8 mouse cellular contexts compared by ENCODE assay signal in genomic region chr1:180330707-180331545, GRCm38 (mm10). TPM values are rescaled to one million over a fixed set of nuclear protein-coding genes. Genes with fewer than 3 reads are reported as not detected.
DNase-seq lines count a peak whose midpoint lies in the region; ATAC-seq and TF ChIP-seq lines count a peak whose summit lies in the region.

No protein-coding gene starts in this region.

- H3K9ac ChIP-seq in forebrain, embryonic 15.5 days (replicated peaks): peak overlapping the region; percentile 54
- H3K9ac ChIP-seq in hindbrain, postnatal 0 days (replicated peaks; ENCODE audit: low read length): peak overlapping the region; percentile 76
- H3K9ac ChIP-seq in lung, embryonic 14.5 days: peak overlapping the region; percentile 89

- peak; percentile 44 for ATAC-seq in forebrain, embryonic 15.5 days (replicated peaks)
- ATAC-seq in hindbrain, postnatal 0 days: peak; percentile 62
- peak; percentile 53 for ATAC-seq in lung, embryonic 14.5 days (ENCODE audit: insufficient read depth)

- H3K4me1 ChIP-seq in brown adipose tissue, adult 24 weeks (ENCODE audit: control insufficient read depth, insufficient read depth, insufficient read length, low read length): peaks cover 2% of the 10 kb centered on the region; the same call in 1 of the 2 replicates
- H3K4me1 ChIP-seq in forebrain, embryonic 15.5 days: peaks cover 35% of the 10 kb centered on the region
- H3K4me1 ChIP-seq in hindbrain, postnatal 0 days (ENCODE audit: insufficient read depth, low read length): peaks cover 22% of the 10 kb centered on the region
- H3K4me1 ChIP-seq in lung, embryonic 14.5 days (ENCODE audit: insufficient read depth): peaks cover 24% of the 10 kb centered on the region

- peaks cover 12% of the 10 kb centered on the region; the same call in 1 of the 2 replicates for H3K27me3 ChIP-seq in forebrain, embryonic 15.5 days
- no peaks in the 10 kb centered on the region for H3K27me3 ChIP-seq in hindbrain, postnatal 0 days (ENCODE audit: insufficient read depth, low read length)
- peaks cover 11% of the 10 kb centered on the region; the same call in 1 of the 2 replicates for H3K27me3 ChIP-seq in lung, embryonic 14.5 days (ENCODE audit: insufficient read depth, low read length)

- intact Hi-C loops in left cerebral cortex, postnatal 4 days (cut with DNase I): loop anchor here (5.0 kb wide), 1 partner anchor 36 kb away; no protein-coding TSS in a partner anchor

- peak overlapping the region; percentile 100 for H3K4me3 ChIP-seq in brown adipose tissue, adult 24 weeks (ENCODE audit: insufficient read depth, low read depth, low read length)
- H3K4me3 ChIP-seq in forebrain, embryonic 15.5 days: peak overlapping the region; percentile 56
- peak overlapping the region; percentile 63 for H3K4me3 ChIP-seq in hindbrain, postnatal 0 days (ENCODE audit: low read length)
- peak overlapping the region; percentile 74 for H3K4me3 ChIP-seq in lung, embryonic 14.5 days (ENCODE audit: low read depth, low read length)

- under 1% methylated on average over 58 of the region's 58 CpGs for WGBS in forebrain, embryonic 15.5 days
- WGBS in hindbrain, postnatal 0 days: under 1% methylated on average over 50 of the region's 58 CpGs
- under 1% methylated on average over 58 of the region's 58 CpGs for WGBS in lung, embryonic 14.5 days

- peak; percentile 38 for DNase-seq in left cerebral cortex, postnatal 4 days
- no peak for DNase-seq in left cerebral cortex, adult 9 months (ENCODE audit: low spot score in 2 of 2)
- peak; percentile 52 for DNase-seq in hindbrain, postnatal 0 days (ENCODE audit: low spot score)
- DNase-seq in lung, embryonic 14.5 days: peak; percentile 65
- DNase-seq in ovary, postnatal 14 days (ENCODE audit: low spot score): peak; percentile 38
- no peak for DNase-seq in frontal cortex, postnatal 25 days (ENCODE audit: low spot score in 2 of 2)

- peak overlapping the region; percentile 100 for H3K27ac ChIP-seq in brown adipose tissue, adult 24 weeks (replicated peaks; ENCODE audit: low read depth, low read length)
- H3K27ac ChIP-seq in forebrain, embryonic 15.5 days (replicated peaks): peak overlapping the region; percentile 44
- peak overlapping the region; percentile 82 for H3K27ac ChIP-seq in hindbrain, postnatal 0 days
- H3K27ac ChIP-seq in lung, embryonic 14.5 days (ENCODE audit: low read depth): peak overlapping the region; percentile 96

- H3K4me2 ChIP-seq in forebrain, embryonic 15.5 days (replicated peaks): peak overlapping the region; percentile 98
- peak overlapping the region; percentile 100 for H3K4me2 ChIP-seq in hindbrain, postnatal 0 days (ENCODE audit: low read depth, low read length)
- peak overlapping the region; percentile 99 for H3K4me2 ChIP-seq in lung, embryonic 14.5 days

- H3K9me3 ChIP-seq in forebrain, embryonic 15.5 days: no peaks in the 10 kb centered on the region
- no peaks in the 10 kb centered on the region for H3K9me3 ChIP-seq in hindbrain, postnatal 0 days (ENCODE audit: low read length)
- no peaks in the 10 kb centered on the region for H3K9me3 ChIP-seq in lung, embryonic 14.5 days (ENCODE audit: low read depth, low read length)

- TF ChIP-seq CTCF in hindbrain, postnatal 0 days (IDR thresholded peaks at IDR 0.05; ENCODE audit: low read depth): no peak
- TF ChIP-seq CTCF in lung, embryonic 14.5 days (IDR thresholded peaks at IDR 0.05; ENCODE audit: low read depth): no peak

- H3K36me3 ChIP-seq in forebrain, embryonic 15.5 days: no peaks in the 10 kb centered on the region
- no peaks in the 10 kb centered on the region for H3K36me3 ChIP-seq in hindbrain, postnatal 0 days (ENCODE audit: insufficient read depth, low read length)
- H3K36me3 ChIP-seq in lung, embryonic 14.5 days (ENCODE audit: insufficient read depth): peaks cover 18% of the 10 kb centered on the region

RNA-seq across cellular contexts. Expression of gene Itpkb, which starts 0.6 kb away (rescaled TPM):
- 10 to 100 TPM; 12.1 to 12.3 TPM for total RNA-seq in left cerebral cortex, postnatal 4 days (2021)
- polyA plus RNA-seq in brown adipose tissue, adult 24 weeks (2012; ENCODE audit: insufficient read depth, insufficient read length, missing spikeins): 15.8 and 21.6 TPM in 2 replicates
- polyA plus RNA-seq in forebrain, embryonic 15.5 days (2015; fragmentation: Nextera tagmentation; extraction: Ambion mirVana): 2.3 and 2.4 TPM in 2 replicates
- total RNA-seq in hindbrain, postnatal 0 days (2014; rRNA removed): 16.9 and 19.0 TPM in 2 replicates
- 4.1 and 4.8 TPM in 2 replicates for polyA plus RNA-seq in hindbrain, postnatal 0 days (2015; fragmentation: Nextera tagmentation; extraction: Ambion mirVana)
- polyA plus RNA-seq in lung, embryonic 14.5 days (2014; fragmentation: Nextera tagmentation; extraction: Ambion mirVana): 8.1 and 9.0 TPM in 2 replicates

Comparison
In these comparisons a context has a peak if more than half of its experiments do, and no peak if none do; other contexts are left out.
1. DNase-seq: peak in left cerebral cortex, postnatal 4 days (single experiment), hindbrain, postnatal 0 days (single experiment), lung, embryonic 14.5 days (single experiment) and ovary, postnatal 14 days (single experiment); none in left cerebral cortex, adult 9 months (0 of 2) and frontal cortex, postnatal 25 days (0 of 2).
2. H3K27ac ChIP-seq: peak in every context shown above with its lines; median percentile 100 in brown adipose tissue, adult 24 weeks; 96 in lung, embryonic 14.5 days; 82 in hindbrain, postnatal 0 days; 44 in forebrain, embryonic 15.5 days.
3. Peak in every context shown above with its lines, with median percentiles within 50 percentile points of each other: H3K4me3 ChIP-seq, ATAC-seq, H3K4me2 ChIP-seq and H3K9ac ChIP-seq.